Mouse (Mus musculus): ENCODE data around the gene Icam4.

DNA sequence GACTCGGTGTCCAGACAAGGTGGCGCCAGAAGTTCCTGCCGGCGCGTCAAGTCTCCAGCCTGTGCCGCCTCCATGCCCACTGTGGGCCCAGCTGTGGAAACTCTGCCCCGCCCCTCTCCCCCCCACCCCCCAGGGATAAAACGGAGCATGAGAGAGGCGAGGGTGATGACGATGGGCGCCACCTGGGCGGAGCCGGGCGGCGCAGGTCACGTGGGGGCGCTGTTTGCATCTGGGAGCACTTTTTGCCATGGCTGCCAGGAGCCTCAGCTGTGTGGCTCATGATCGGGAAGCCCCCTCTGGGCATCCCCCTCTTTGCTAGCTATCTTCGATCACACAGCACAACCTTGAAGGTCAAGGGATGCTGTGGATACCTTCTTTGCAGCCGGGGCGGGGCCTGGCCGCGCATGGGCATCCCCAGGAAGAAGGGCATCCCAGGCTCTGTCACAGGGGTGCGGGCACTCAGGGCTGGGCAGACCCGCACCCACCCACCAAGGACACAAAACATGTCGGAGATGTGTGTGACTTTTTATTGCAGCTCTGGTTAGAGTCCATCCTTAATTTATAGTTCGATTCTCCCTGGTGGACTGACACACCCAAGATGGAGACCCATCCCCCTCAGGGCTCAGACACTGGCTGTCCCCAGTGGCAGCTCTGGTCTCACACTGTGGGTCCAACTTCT is 38.0 kb downstream of the Icam4 start, which contains the start of gene Zglp1:
- no peak for TF ChIP-seq CTCF (IDR thresholded peaks at IDR 0.05; ENCODE audit: insufficient read depth, low read length)
- no peak for TF ChIP-seq POLR2A (IDR thresholded peaks at IDR 0.05; ENCODE audit: borderline replicate concordance, extremely low read depth, low read depth, low read length)
